Comparison of ENCODE assay signal across 20 mouse cellular contexts in genomic region chr4:97661611-97662273, GRCm38 (mm10).
DNase-seq lines count a peak whose midpoint lies in the region; ATAC-seq lines count a peak whose summit lies in the region.
"Had no signal": no experiment of that assay in that cellular context is flagged by ENCODE, and none has a peak within 500 bp of the region (broad histone marks: within the 10 kb centered on the region; RNA-seq: fewer than 3 reads in every experiment).

No protein-coding gene starts in this region.

- H3K9me3 ChIP-seq in midbrain, embryonic 11.5 days (ENCODE audit: control insufficient read depth, low read length) = no peaks in the 10 kb centered on the region
- no peaks in the 10 kb centered on the region for H3K9me3 ChIP-seq in midbrain, embryonic 10.5 days (replicated peaks)
- no peaks in the 10 kb centered on the region for H3K9me3 ChIP-seq in hindbrain, embryonic 12.5 days (replicated peaks)
- no peaks in the 10 kb centered on the region for H3K9me3 ChIP-seq in midbrain, embryonic 13.5 days
- no peaks in the 10 kb centered on the region for H3K9me3 ChIP-seq in neural tube, embryonic 14.5 days (ENCODE audit: control insufficient read depth, low read length)
- H3K9me3 ChIP-seq in heart, embryonic 10.5 days = no peaks in the 10 kb centered on the region
- H3K9me3 ChIP-seq: embryonic facial prominence, embryonic 12.5 days; heart, embryonic 13.5 days; intestine, embryonic 15.5 days had no signal

- ATAC-seq in midbrain, embryonic 11.5 days (ENCODE audit: low FRiP score) = no peak
- ATAC-seq in hindbrain, embryonic 12.5 days (ENCODE audit: low FRiP score) = peak; percentile 30
- ATAC-seq in midbrain, embryonic 13.5 days = peak; percentile 60
- peak; percentile 75; the same call in 1 of the 2 replicates for ATAC-seq in neural tube, embryonic 14.5 days (ENCODE audit: low read depth)
- ATAC-seq: intestine, embryonic 15.5 days had no signal

- H3K9ac ChIP-seq in midbrain, embryonic 11.5 days (ENCODE audit: low read length) = no peak overlapping the region
- H3K9ac ChIP-seq in hindbrain, embryonic 12.5 days = no peak overlapping the region
- H3K9ac ChIP-seq in midbrain, embryonic 13.5 days (replicated peaks) = no peak overlapping the region
- H3K9ac ChIP-seq in neural tube, embryonic 14.5 days (replicated peaks; ENCODE audit: low read depth, low read length) = no peak overlapping the region
- H3K9ac ChIP-seq: embryonic facial prominence, embryonic 12.5 days; heart, embryonic 13.5 days; intestine, embryonic 15.5 days had no signal

- WGBS in midbrain, embryonic 11.5 days = 87% methylated on average over 10 of the region's 10 CpGs
- WGBS in midbrain, embryonic 10.5 days = 93% methylated on average over 10 of the region's 10 CpGs
- WGBS in hindbrain, embryonic 12.5 days = 74% methylated on average over 10 of the region's 10 CpGs
- WGBS in midbrain, embryonic 13.5 days = 71% methylated on average over 10 of the region's 10 CpGs
- 52% methylated on average over 10 of the region's 10 CpGs for WGBS in neural tube, embryonic 14.5 days
- WGBS in heart, embryonic 10.5 days = 88% methylated on average over 10 of the region's 10 CpGs

- H3K27ac ChIP-seq in midbrain, embryonic 11.5 days (ENCODE audit: low read depth, low read length) = no peak overlapping the region
- H3K27ac ChIP-seq in midbrain, embryonic 10.5 days (replicated peaks) = no peak overlapping the region
- H3K27ac ChIP-seq in hindbrain, embryonic 12.5 days = no peak overlapping the region
- no peak overlapping the region for H3K27ac ChIP-seq in midbrain, embryonic 13.5 days
- 0 out of 2 replicates have a peak overlapping the region, but pooled peaks have one; percentile 1 for H3K27ac ChIP-seq in neural tube, embryonic 14.5 days (ENCODE audit: low read depth, low read length)
- no peak overlapping the region for H3K27ac ChIP-seq in heart, embryonic 10.5 days
- H3K27ac ChIP-seq: embryonic facial prominence, embryonic 12.5 days; heart, embryonic 13.5 days; intestine, embryonic 15.5 days had no signal

- H3K4me2 ChIP-seq in midbrain, embryonic 11.5 days = no peak overlapping the region
- no peak overlapping the region for H3K4me2 ChIP-seq in hindbrain, embryonic 12.5 days (replicated peaks)
- H3K4me2 ChIP-seq in midbrain, embryonic 13.5 days (replicated peaks) = no peak overlapping the region
- H3K4me2 ChIP-seq in neural tube, embryonic 14.5 days (ENCODE audit: low read depth, low read length) = no peak overlapping the region
- H3K4me2 ChIP-seq: embryonic facial prominence, embryonic 12.5 days; heart, embryonic 13.5 days; intestine, embryonic 15.5 days had no signal

- H3K27me3 ChIP-seq in midbrain, embryonic 11.5 days (ENCODE audit: control insufficient read depth, insufficient read depth, low read length) = no peaks in the 10 kb centered on the region
- H3K27me3 ChIP-seq in midbrain, embryonic 10.5 days (ENCODE audit: low read depth, poor library complexity, severe bottlenecking) = no peaks in the 10 kb centered on the region
- no peaks in the 10 kb centered on the region for H3K27me3 ChIP-seq in hindbrain, embryonic 12.5 days
- H3K27me3 ChIP-seq in midbrain, embryonic 13.5 days = no peaks in the 10 kb centered on the region
- H3K27me3 ChIP-seq in neural tube, embryonic 14.5 days (ENCODE audit: control insufficient read depth, insufficient read depth, low read length) = no peaks in the 10 kb centered on the region
- H3K27me3 ChIP-seq in heart, embryonic 10.5 days (ENCODE audit: insufficient read depth, poor library complexity, severe bottlenecking) = no peaks in the 10 kb centered on the region
- H3K27me3 ChIP-seq: embryonic facial prominence, embryonic 12.5 days; heart, embryonic 13.5 days; intestine, embryonic 15.5 days had no signal

- 0 out of 2 replicates have a peak, but pooled peaks cover 2% of the 10 kb centered on the region for H3K4me1 ChIP-seq in midbrain, embryonic 11.5 days (ENCODE audit: control insufficient read depth, insufficient read depth, low read length)
- H3K4me1 ChIP-seq in midbrain, embryonic 10.5 days = peaks cover 12% of the 10 kb centered on the region
- peaks cover 7% of the 10 kb centered on the region; the same call in 1 of the 2 replicates for H3K4me1 ChIP-seq in hindbrain, embryonic 12.5 days
- peaks cover 12% of the 10 kb centered on the region; the same call in 1 of the 2 replicates for H3K4me1 ChIP-seq in midbrain, embryonic 13.5 days (replicated peaks)
- 0 out of 2 replicates have a peak, but pooled peaks cover 5% of the 10 kb centered on the region for H3K4me1 ChIP-seq in neural tube, embryonic 14.5 days (ENCODE audit: control insufficient read depth, insufficient read depth, low read length)
- H3K4me1 ChIP-seq in heart, embryonic 10.5 days = peaks cover 5% of the 10 kb centered on the region; the same call in 1 of the 2 replicates
- H3K4me1 ChIP-seq: intestine, embryonic 15.5 days had no signal

- DNase-seq in midbrain, embryonic 11.5 days (ENCODE audit: low spot score, missing footprints) = peak; percentile 64
- no peak for DNase-seq in midbrain, embryonic 10.5 days (ENCODE audit: low spot score)
- DNase-seq in MN1 (ENCODE audit: low spot score) = no peak
- no peak for DNase-seq in heart, embryonic 10.5 days (ENCODE audit: low spot score)
- DNase-seq in adrenal gland, postnatal 10 days = no peak
- DNase-seq: B cell, adult 2 months; heart, postnatal 36 days; kidney, adult 9 months; kidney, postnatal 25 days; liver; lung, adult 18-20 months; right cerebral cortex, postnatal 14 days; thymus, postnatal 4 days had no signal

- no peaks in the 10 kb centered on the region for H3K36me3 ChIP-seq in midbrain, embryonic 11.5 days (ENCODE audit: control insufficient read depth, insufficient read depth, low read length)
- no peaks in the 10 kb centered on the region for H3K36me3 ChIP-seq in midbrain, embryonic 10.5 days
- no peaks in the 10 kb centered on the region for H3K36me3 ChIP-seq in hindbrain, embryonic 12.5 days
- H3K36me3 ChIP-seq in midbrain, embryonic 13.5 days = no peaks in the 10 kb centered on the region
- no peaks in the 10 kb centered on the region for H3K36me3 ChIP-seq in neural tube, embryonic 14.5 days (ENCODE audit: control insufficient read depth, insufficient read depth, low read length)
- H3K36me3 ChIP-seq in heart, embryonic 10.5 days = no peaks in the 10 kb centered on the region
- H3K36me3 ChIP-seq: embryonic facial prominence, embryonic 12.5 days; heart, embryonic 13.5 days; intestine, embryonic 15.5 days had no signal

- no peak overlapping the region for H3K4me3 ChIP-seq in midbrain, embryonic 11.5 days (ENCODE audit: low read depth, low read length)
- H3K4me3 ChIP-seq in midbrain, embryonic 10.5 days = no peak overlapping the region
- H3K4me3 ChIP-seq in hindbrain, embryonic 12.5 days = no peak overlapping the region
- H3K4me3 ChIP-seq in midbrain, embryonic 13.5 days (replicated peaks) = no peak overlapping the region
- H3K4me3 ChIP-seq in neural tube, embryonic 14.5 days (ENCODE audit: low read depth, low read length) = no peak overlapping the region
- no peak overlapping the region for H3K4me3 ChIP-seq in heart, embryonic 10.5 days
- H3K4me3 ChIP-seq: embryonic facial prominence, embryonic 12.5 days; erythroblast, embryonic 14.5 days; heart, embryonic 13.5 days; intestine, embryonic 15.5 days had no signal
